Mouse (Mus musculus) left cerebral cortex, postnatal 10 days (tissue): Measurements from ENCODE around the gene Scg3. TPM values are rescaled to one million over a fixed set of nuclear protein-coding genes. Genes with fewer than 3 reads are reported as not detected.
A peak's percentile ranks its signal among the peaks of the same experiment; 100 is the strongest.

Experiments used
- DNase-seq, 2 experiments: peaks; one replicate each; pipeline ENCODE4 v3.0.0; 2021 to 2022; ENCODE audit warnings: low spot score in 2 of 2, mixed read lengths in 1 of 2; ENCODE audit errors: extremely low spot score in 1 of 2
- intact Hi-C: fragments of 180-260 bp; cut with DNase I; formaldehyde crosslinking; loops from one replicate; pipeline ENCODE4 v1.15.1; 2025
- total RNA-seq, 2 experiments: library from RNA; stranded (reverse); gene quantifications; 2 replicates each; pipeline ENCODE4 v1.2.3; 2021

Gene Scg3
- total RNA-seq, 2 experiments from 2014 or later = 254 to 258 TPM

- no peak for DNase-seq
- intact Hi-C loops = no loop called here
Observed at GRCm38 (mm10) chr9:75597036-75597435, 86.8 kb downstream of the Scg3 start.

GRCm38 (mm10) chr9:75593481-75593880 is 90.4 kb downstream of the Scg3 start:
- peak in 1 of 2 experiments; percentile 27 for DNase-seq
- intact Hi-C loops = no loop called here

Other genes with a start within 250 kb of the Scg3 start
- gene Leo1, start 242.5 kb downstream of the Scg3 start, total RNA-seq = 10 to 100 TPM; 26.9 to 29.0 TPM
- 10 to 100 TPM; 59.3 to 66.2 TPM for gene Tmod3, start 124.4 kb downstream of the Scg3 start, total RNA-seq
- 100 to 1,000 TPM; 495 to 501 TPM for gene Tmod2, start 72.7 kb downstream of the Scg3 start, total RNA-seq
- gene Lysmd2, start 58.3 kb downstream of the Scg3 start, total RNA-seq = 10 to 100 TPM; 46.1 to 50.2 TPM
- gene Bmp5, start 91.3 kb upstream of the Scg3 start, total RNA-seq = 1 to 10 TPM; 1.8 to 1.9 TPM